Mouse (Mus musculus) C2C12 (cell line): ENCODE measurements around the gene Gm7138. TPM values are rescaled to one million over a fixed set of nuclear protein-coding genes. Genes with fewer than 3 reads are reported as not detected.
"Not testable (repeated sequence)": the region's sequence is repeated elsewhere in the genome, so short reads cannot be mapped to it uniquely, and the experiment has no call there.

Experiments
- H3K27me3 ChIP-seq: one replicate; pipeline ENCODE4 v1.6.1; 2011; ENCODE audit not compliant: control insufficient read depth, insufficient read depth, insufficient read length
- H3K36me3 ChIP-seq: one replicate; pipeline ENCODE4 v1.6.1; 2011; ENCODE audit not compliant: control insufficient read depth, insufficient read depth
- H3K4me3 ChIP-seq: one replicate; pipeline ENCODE4 v1.5.1; 2011; ENCODE audit warnings: mild to moderate bottlenecking, control low read depth; ENCODE audit not compliant: poor library complexity, insufficient read depth, severe bottlenecking
- H3K79me2 ChIP-seq: one replicate; pipeline ENCODE4 v1.6.1; 2011; ENCODE audit not compliant: control insufficient read depth, insufficient read depth
- H3K79me3 ChIP-seq: one replicate; pipeline ENCODE4 v1.6.1; 2011; ENCODE audit warnings: low read depth, control low read depth
- H3ac ChIP-seq: one replicate; pipeline ENCODE3; 2011; ENCODE audit warnings: low read depth; ENCODE audit not compliant: control insufficient read depth, insufficient read length
- CEBPB ChIP-seq: IDR thresholded peaks from one replicate; pipeline ENCODE4 v1.6.1; 2011; ENCODE audit warnings: low read depth, mild to moderate bottlenecking, control low read depth, moderate library complexity
- CTCF ChIP-seq: IDR thresholded peaks from one replicate; pipeline ENCODE4 v1.5.1; 2011; ENCODE audit not compliant: control insufficient read depth, insufficient read depth, insufficient read length
- FOSL1 ChIP-seq: IDR thresholded peaks from one replicate; pipeline ENCODE4 v1.8.0; 2011; ENCODE audit warnings: mild to moderate bottlenecking, low read length; ENCODE audit not compliant: poor library complexity, insufficient read depth, severe bottlenecking
- MAX ChIP-seq: IDR thresholded peaks from one replicate; pipeline ENCODE4 v1.6.1; 2011; ENCODE audit warnings: mild to moderate bottlenecking, control low read depth
- MYOD1 ChIP-seq: IDR thresholded peaks from one replicate; pipeline ENCODE4 v1.6.1; 2011; ENCODE audit warnings: low read depth; ENCODE audit not compliant: control insufficient read depth, insufficient read length
- MYOG ChIP-seq: IDR thresholded peaks from one replicate; pipeline ENCODE4 v1.6.1; 2011; ENCODE audit not compliant: control insufficient read depth, insufficient read length; ENCODE audit errors: extremely low read depth
- USF1 ChIP-seq: IDR thresholded peaks from one replicate; pipeline ENCODE4 v1.6.1; 2011; ENCODE audit warnings: low read depth, mild to moderate bottlenecking, control low read depth, moderate library complexity
- polyA plus RNA-seq: library from polyadenylated mRNA; unstranded; fragments of >200 nt; fragmentation: generic; extraction: Trizol; gene quantifications from one replicate; pipeline ENCODE4 v1.2.1, GENCODE M21; 2012; ENCODE audit warnings: missing spikeins

Gm7138 gene
- polyA plus RNA-seq, 1 experiment, result not detected

DNA sequence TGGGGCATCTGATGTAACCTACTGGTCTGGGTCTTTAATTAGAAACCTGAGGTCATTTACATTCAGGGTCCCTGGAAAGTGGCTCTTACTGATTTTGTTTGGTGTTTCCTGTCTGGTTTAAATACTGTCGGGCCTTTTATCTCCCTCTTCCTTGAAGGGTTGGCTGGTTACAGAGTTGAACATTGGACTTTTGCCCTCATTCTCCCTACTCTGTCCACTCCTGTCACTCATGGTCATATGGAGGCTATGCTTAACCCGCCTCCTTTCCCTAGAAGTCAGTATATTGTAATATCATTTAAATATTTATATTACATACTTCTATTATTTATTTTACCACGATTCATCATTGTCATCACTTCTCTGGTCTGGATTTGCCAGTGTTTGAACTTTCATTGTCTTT lies 27.4 kb upstream of the Gm7138 start:
- H3K4me3 ChIP-seq, result no peak overlapping the region
- H3K27me3 ChIP-seq, result no peaks in the 10 kb centered on the region
- no peaks in the 10 kb centered on the region for H3K79me3 ChIP-seq
- TF ChIP-seq CTCF (no peak), FOSL1 (no peak), MYOG (no peak)
- no peak overlapping the region for H3ac ChIP-seq
- H3K36me3 ChIP-seq, result no peaks in the 10 kb centered on the region
- no peaks in the 10 kb centered on the region for H3K79me2 ChIP-seq

DNA sequence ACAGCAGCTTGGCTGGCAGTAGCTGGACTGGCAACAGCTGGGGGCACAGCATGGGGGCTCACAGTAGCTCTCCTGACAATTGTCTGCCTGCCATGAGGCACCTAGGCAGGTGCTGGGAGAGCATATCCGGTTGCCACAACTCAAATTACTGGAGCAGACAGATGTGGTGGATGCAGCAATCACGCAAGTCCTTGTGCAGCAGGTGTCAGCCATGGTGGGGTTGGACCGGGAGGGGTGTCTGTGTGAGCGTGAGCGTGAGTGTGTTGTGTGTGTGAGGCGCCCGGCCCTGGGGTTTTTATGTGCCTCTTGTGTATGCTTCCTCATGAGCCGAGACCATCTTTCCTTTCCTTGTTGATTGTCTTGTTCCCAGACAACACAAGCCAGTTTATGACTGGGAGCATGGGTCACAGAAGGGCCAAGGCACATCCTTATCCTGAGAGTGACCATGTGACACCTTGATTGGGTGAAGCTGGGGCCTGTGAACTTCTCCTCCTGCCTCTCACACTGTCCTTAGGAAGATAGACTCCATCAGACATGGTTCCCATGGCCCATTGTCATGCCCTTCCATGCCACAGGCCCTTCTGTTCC lies 22.3 kb upstream of the Gm7138 start, which contains the start of gene Gm19668:
Gm19668 (minus strand) TSS at position 213 of the 588 bp plus-strand sequence.
- TF ChIP-seq FOSL1 (no peak), CEBPB (no peak), MYOD1 (peak; percentile 19), CTCF (no peak)
- H3K36me3 ChIP-seq, result no peaks in the 10 kb centered on the region
- peaks cover 7% of the 10 kb centered on the region for H3K27me3 ChIP-seq
- no peak within 1 kb of the TSS for H3ac ChIP-seq
- H3K79me2 ChIP-seq, result no peaks in the 10 kb centered on the region
- no peaks in the 10 kb centered on the region for H3K79me3 ChIP-seq
- H3K4me3 ChIP-seq, result no peak within 1 kb of the TSS

DNA sequence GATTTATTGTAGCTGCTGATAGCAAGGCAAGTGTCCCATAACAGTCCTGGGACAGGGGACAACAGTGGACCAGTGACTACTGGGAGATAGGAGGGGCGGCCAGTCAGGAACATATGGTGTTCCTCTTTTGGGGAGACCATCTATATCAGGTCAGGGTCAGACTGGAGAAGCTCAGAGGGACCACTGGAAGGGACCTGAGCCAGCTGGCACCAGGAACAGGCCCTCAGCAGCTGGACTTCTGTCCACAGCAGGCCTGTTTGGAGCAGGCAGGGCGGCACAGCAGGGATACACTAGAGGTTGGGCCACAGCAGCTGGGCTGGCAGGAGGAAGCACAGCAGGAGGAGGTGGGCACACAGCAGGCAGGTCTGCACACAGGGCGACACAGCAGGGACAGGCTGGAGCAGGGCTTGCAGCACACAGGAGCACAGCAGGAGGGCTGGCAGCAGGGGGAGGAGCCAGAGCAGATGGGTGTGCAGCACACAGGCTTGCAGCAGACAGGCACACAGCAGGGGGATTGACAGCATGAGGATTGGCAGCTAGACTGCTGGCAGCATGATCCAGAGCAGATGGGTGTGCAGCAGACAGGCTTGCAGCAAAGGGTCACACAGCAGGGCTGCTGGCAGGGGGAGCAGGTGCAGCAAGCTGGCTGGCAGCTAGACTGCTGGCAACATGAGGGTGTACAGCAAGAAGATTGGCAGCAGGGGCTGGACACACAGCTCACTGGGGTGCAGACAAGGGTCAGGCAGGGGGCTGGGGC lies 21.6 kb upstream of the Gm7138 start:
- not testable (repeated sequence) for H3K36me3 ChIP-seq, H3K27me3 ChIP-seq, H3K79me2 ChIP-seq, H3K79me3 ChIP-seq, H3ac ChIP-seq, H3K4me3 ChIP-seq

DNA sequence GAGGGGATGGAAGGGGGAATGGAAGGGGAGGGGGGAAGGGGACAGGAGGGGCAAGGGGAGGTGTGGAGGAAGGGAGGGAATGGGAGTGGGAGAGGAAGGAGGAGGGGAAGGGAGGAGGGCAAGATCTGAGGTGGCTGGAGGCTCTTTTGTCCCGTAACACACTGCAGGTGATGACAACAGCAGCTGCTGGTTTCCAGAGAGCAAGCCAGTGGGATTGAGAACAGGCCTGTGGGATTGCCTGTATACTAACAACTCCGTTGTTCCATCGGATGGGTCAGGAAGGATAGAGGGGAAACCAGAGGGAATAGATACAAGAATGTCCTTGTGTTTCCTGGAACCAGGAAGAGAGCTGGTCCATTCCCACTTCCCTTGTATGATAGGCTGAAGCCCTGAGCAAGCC lies 20.9 kb upstream of the Gm7138 start:
- peaks cover 7% of the 10 kb centered on the region for H3K27me3 ChIP-seq
- H3K36me3 ChIP-seq, result no peaks in the 10 kb centered on the region
- TF ChIP-seq MYOD1 (no peak), USF1 (no peak), MAX (no peak), CTCF (no peak), FOSL1 (no peak), MYOG (no peak), CEBPB (no peak)
- H3ac ChIP-seq, result no peak overlapping the region
- no peaks in the 10 kb centered on the region for H3K79me3 ChIP-seq
- H3K4me3 ChIP-seq, result no peak overlapping the region
- H3K79me2 ChIP-seq, result no peaks in the 10 kb centered on the region

DNA sequence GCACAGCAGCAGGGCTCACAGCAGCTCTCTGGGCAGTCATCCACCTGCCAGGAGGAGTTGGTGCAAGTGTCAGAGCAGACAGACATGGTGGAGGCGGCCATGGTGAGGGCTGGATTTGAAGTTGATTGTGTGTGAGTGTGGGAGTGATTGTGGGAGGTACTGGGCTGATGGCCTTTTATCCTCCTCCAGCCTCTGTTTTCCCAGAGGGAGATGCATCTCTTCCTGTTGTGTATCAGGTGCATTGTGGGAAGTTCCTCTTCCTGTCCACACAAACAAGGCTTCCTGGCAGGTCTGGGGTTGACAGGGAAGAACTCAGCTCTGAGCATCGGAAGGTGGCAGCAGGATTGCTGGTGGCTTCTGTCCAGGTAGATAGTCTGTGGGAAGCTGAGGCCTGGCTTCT lies 18.2 kb upstream of the Gm7138 start, which contains the start of gene Gm9639:
Gm9639 (minus strand) TSS at position 101 of the 400 bp plus-strand sequence.
- H3K79me3 ChIP-seq, result no peaks in the 10 kb centered on the region
- TF ChIP-seq CEBPB (no peak), MAX (no peak), USF1 (no peak), CTCF (no peak), FOSL1 (no peak), MYOG (no peak), MYOD1 (no peak)

DNA sequence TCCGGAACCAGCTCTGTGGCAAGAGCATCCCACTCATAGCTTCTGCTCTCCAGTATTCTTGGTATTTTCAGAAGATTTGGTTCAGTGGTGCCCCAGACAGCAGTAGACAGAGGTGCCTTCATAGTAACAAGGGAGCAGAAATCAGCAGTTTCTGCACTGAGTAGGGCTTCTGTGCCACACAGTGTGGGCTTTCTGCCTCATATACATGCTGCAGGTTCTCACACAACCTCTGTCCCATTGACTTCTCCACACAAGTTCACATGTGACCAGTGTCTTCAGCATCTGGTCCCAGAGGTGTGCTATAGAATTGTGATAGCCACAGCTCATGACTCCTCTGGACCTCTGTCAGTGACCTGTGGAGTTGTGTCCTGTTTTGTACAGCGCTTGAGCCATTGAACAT lies 11.9 kb upstream of the Gm7138 start:
- peaks cover 3% of the 10 kb centered on the region for H3K27me3 ChIP-seq
- no peak overlapping the region for H3K4me3 ChIP-seq
- no peaks in the 10 kb centered on the region for H3K79me2 ChIP-seq
- H3K36me3 ChIP-seq, result no peaks in the 10 kb centered on the region
- no peak overlapping the region for H3ac ChIP-seq
- H3K79me3 ChIP-seq, result no peaks in the 10 kb centered on the region
- no peak for TF ChIP-seq FOSL1
- no peak for TF ChIP-seq MYOD1
- no peak for TF ChIP-seq MAX
- TF ChIP-seq MYOG, result no peak
- no peak for TF ChIP-seq CEBPB
- TF ChIP-seq USF1, result no peak
- no peak for TF ChIP-seq CTCF

More for the DNA sequence above, 18.2 kb upstream of the Gm7138 start, which contains the start of gene Gm9639:
- peaks cover 7% of the 10 kb centered on the region for H3K27me3 ChIP-seq
- no peak within 1 kb of the TSS for H3K4me3 ChIP-seq
- no peaks in the 10 kb centered on the region for H3K79me2 ChIP-seq
- H3ac ChIP-seq, result no peak within 1 kb of the TSS
- no peaks in the 10 kb centered on the region for H3K36me3 ChIP-seq

DNA sequence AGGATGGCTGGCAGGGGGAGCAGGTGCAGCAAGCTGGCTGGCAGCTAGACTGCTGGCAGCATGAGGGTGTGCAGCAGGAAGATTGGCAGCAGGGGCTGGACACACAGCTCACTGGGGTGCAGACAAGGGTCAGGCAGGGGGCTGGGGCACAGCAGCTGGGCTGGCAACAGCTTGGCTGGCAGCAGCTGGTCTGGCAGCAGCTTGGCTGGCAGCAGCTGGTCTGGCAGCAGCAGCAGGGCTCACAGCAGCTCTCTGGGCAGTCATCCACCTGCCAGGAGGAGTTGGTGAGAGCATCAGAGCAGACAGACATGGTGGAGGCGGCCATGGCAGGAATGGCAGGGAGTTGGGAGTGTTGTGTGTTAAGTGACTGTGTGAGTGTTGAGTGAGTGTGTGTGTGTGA lies 11.1 kb upstream of the Gm7138 start, which contains the start of gene Gm7137:
Gm7137 (minus strand) TSS at position 325 of the 400 bp plus-strand sequence.
- H3K27me3 ChIP-seq, H3K79me2 ChIP-seq, H3K4me3 ChIP-seq, H3K36me3 ChIP-seq, H3ac ChIP-seq, H3K79me3 ChIP-seq: not testable (repeated sequence)

DNA sequence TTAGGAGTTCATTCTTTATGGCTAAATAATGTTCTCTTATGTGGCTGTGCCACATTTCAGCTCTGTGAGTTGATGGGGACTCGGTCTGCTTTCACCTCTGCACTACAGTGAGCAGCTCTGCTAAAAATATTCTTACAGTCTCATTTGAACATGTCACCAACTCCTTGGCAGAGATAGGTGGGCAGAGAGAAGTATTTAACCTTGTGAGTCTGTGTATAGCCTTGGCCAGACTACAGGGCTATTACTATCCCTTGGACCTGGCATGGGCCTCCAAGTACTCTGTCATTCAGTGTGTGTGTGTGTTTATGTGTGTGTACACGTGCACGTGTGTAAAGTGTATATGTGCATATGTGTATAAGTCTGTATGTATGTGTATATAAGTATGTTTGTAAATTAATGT lies 6.7 kb upstream of the Gm7138 start:
- H3K27me3 ChIP-seq, H3K36me3 ChIP-seq, H3K79me3 ChIP-seq, H3K4me3 ChIP-seq, H3ac ChIP-seq, H3K79me2 ChIP-seq: not testable (repeated sequence)

DNA sequence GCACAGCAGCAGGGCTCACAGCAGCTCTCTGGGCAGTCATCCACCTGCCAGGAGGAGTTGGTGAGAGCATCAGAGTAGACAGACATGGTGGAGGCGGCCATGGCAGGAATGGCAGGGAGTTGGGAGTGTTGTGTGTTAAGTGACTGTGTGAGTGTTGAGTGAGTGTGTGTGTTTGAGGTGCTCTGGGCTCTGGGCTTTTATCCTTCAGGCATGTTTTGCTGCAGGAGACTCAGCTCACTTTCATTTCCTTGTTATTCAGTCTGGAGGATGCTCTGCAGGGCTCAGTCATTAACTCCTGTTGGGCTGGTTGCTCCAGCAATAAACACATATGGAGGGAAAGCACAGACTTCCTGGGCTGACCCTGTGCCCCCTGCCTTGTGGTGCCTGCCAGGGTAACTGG lies 5.7 kb upstream of the Gm7138 start, which contains the start of gene Gm3250:
Gm3250 (minus strand) TSS at position 101 of the 400 bp plus-strand sequence.
- not testable (repeated sequence) for H3ac ChIP-seq, H3K27me3 ChIP-seq, H3K79me2 ChIP-seq, H3K79me3 ChIP-seq, H3K36me3 ChIP-seq, H3K4me3 ChIP-seq
